Mouse (Mus musculus): ENCODE data around the gene Tle3.

DNA sequence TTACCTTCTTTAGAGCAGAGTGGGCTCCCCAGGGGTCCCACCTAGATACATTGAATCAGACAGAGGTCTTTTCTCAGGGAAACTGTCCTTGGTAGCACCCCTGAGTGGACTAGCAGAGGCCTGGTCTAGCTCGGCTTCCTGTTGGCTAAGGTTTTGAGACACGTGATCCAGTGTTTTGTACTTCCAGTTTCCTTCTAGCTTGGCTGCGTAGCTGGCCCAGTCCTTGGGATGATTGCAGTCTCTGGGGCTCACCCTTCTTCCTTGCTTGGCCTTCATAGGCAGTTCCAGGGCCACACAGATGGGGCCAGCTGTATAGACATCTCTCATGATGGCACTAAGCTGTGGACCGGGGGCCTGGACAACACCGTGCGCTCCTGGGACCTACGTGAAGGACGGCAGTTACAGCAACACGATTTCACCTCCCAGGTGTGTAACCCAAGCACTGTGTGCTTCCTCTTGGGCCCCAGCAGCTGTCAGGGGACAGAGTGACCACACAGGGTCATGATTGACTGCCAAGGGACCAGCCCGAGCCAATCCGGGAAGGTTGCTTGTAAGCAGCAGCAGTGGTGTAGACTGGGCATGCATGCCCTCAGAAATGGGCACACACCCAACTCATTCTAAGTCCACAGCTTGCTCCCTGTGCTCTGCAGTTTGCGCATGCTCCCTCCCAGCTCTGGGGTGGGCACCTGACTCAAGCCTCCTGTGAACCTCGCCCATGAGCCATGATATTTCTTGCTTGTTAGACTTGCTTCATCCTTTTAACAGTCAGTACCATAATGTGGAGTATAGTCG, 41.7 kb downstream of the Tle3 start:
- TF ChIP-seq HCFC1 (IDR thresholded peaks at IDR 0.05; ENCODE audit: borderline replicate concordance, insufficient read depth, low read length) (no peak), ZC3H11A (IDR thresholded peaks at IDR 0.05; ENCODE audit: borderline replicate concordance, low read depth, low read length) (no peak)

All from ES-E14 (cell line).